Mouse (Mus musculus): Measurements from ENCODE around the gene Ptger1. TPM values are rescaled to one million over a fixed set of nuclear protein-coding genes. Genes with fewer than 3 reads are reported as not detected.
A peak's percentile ranks its signal among the peaks of the same experiment; 100 is the strongest.

The Ptger1 gene
- polyA plus RNA-seq, 1 experiment, result 0.78 TPM

DNA sequence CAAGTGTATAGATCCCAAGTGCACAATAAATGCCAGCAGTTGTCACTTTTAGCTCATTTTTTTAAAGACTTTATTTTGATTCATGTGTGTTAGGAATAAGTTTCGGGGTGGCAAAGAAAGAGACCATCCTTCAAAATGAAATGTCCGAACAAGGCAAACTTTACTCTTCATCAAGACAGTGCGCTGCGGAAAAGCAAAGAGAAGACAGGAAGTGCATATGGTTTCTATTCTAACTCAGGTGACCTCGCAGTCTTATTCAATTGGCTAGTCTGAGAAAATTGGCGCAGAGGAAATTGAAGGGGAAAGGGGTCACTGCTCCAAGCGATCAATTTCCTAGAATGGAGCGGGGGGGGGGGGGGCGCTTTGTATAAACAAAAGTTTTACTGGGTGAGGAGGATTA lies 33.1 kb downstream of the Ptger1 start:
- Histone ChIP-seq H3K79me2 (ENCODE audit: control insufficient read depth, insufficient read depth) (no peaks in the 10 kb centered on the region), H3ac (ENCODE audit: control insufficient read depth, insufficient read length) (no peak overlapping the region), H3K27me3 (ENCODE audit: control insufficient read depth, insufficient read depth, insufficient read length) (no peaks in the 10 kb centered on the region), H3K4me3 (peak overlapping the region; percentile 49), H3K4me2 (ENCODE audit: low read depth) (peak overlapping the region; percentile 79), H3K36me3 (ENCODE audit: control insufficient read depth, insufficient read depth) (no peaks in the 10 kb centered on the region)
- TF ChIP-seq CEBPB (IDR thresholded peaks at IDR 0.05; ENCODE audit: insufficient read depth, poor library complexity, severe bottlenecking) (no peak), TCF12 (IDR thresholded peaks at IDR 0.05; ENCODE audit: insufficient read depth, poor library complexity, severe bottlenecking) (no peak), POLR2A (IDR thresholded peaks at IDR 0.05; ENCODE audit: insufficient read length, low read depth) (no peak), MYOG (IDR thresholded peaks at IDR 0.05; ENCODE audit: control insufficient read depth in 1 of 3, insufficient read depth in 1 of 3, insufficient read length in 2 of 3, low read depth in 2 of 3) (no peak), MAX (IDR thresholded peaks at IDR 0.05; ENCODE audit: low read depth) (no peak), TCF3 (IDR thresholded peaks at IDR 0.05; ENCODE audit: insufficient read length, low read depth) (no peak), MYOD1 (IDR thresholded peaks at IDR 0.05; ENCODE audit: control insufficient read depth in 1 of 3, insufficient read length in 2 of 3, low read depth in 2 of 3) (no peak), USF1 (IDR thresholded peaks at IDR 0.05; ENCODE audit: low read depth) (no peak), E2F4 (IDR thresholded peaks at IDR 0.05; ENCODE audit: insufficient read depth) (no peak), REST (IDR thresholded peaks at IDR 0.05; ENCODE audit: insufficient read depth, insufficient read length) (no peak), SRF (IDR thresholded peaks at IDR 0.05; ENCODE audit: control insufficient read depth, insufficient read length, low read depth) (no peak), POLR2AphosphoS2 (IDR thresholded peaks at IDR 0.05; ENCODE audit: insufficient read length, low read depth) (no peak)

GRCm38 (mm10) chr8:83700423-83701085 lies 34.1 kb downstream of the Ptger1 start:
- Histone ChIP-seq H3K4me2 (ENCODE audit: low read depth) (no peak overlapping the region), H3K4me3 (no peak overlapping the region), H3K79me2 (ENCODE audit: control insufficient read depth, insufficient read depth) (no peaks in the 10 kb centered on the region), H3ac (ENCODE audit: control insufficient read depth, insufficient read length) (no peak overlapping the region), H3K36me3 (ENCODE audit: control insufficient read depth, insufficient read depth) (no peaks in the 10 kb centered on the region), H3K27me3 (ENCODE audit: control insufficient read depth, insufficient read depth, insufficient read length) (no peaks in the 10 kb centered on the region)
- TF ChIP-seq POLR2A (IDR thresholded peaks at IDR 0.05; ENCODE audit: insufficient read length, low read depth) (no peak), TCF12 (IDR thresholded peaks at IDR 0.05; ENCODE audit: insufficient read depth, poor library complexity, severe bottlenecking) (no peak), MYOD1 (IDR thresholded peaks at IDR 0.05; ENCODE audit: control insufficient read depth in 1 of 3, insufficient read length in 2 of 3, low read depth in 2 of 3) (no peak), SRF (IDR thresholded peaks at IDR 0.05; ENCODE audit: control insufficient read depth, insufficient read length, low read depth) (no peak), MAX (IDR thresholded peaks at IDR 0.05; ENCODE audit: low read depth) (no peak), USF1 (IDR thresholded peaks at IDR 0.05; ENCODE audit: low read depth) (no peak), MYOG (IDR thresholded peaks at IDR 0.05; ENCODE audit: control insufficient read depth in 1 of 3, insufficient read depth in 1 of 3, insufficient read length in 2 of 3, low read depth in 2 of 3) (no peak), REST (IDR thresholded peaks at IDR 0.05; ENCODE audit: insufficient read depth, insufficient read length) (no peak), E2F4 (IDR thresholded peaks at IDR 0.05; ENCODE audit: insufficient read depth) (no peak), CEBPB (IDR thresholded peaks at IDR 0.05; ENCODE audit: insufficient read depth, poor library complexity, severe bottlenecking) (no peak), POLR2AphosphoS2 (IDR thresholded peaks at IDR 0.05; ENCODE audit: insufficient read length, low read depth) (no peak), TCF3 (IDR thresholded peaks at IDR 0.05; ENCODE audit: insufficient read length, low read depth) (no peak)

- Histone ChIP-seq H3K27me3 (ENCODE audit: control insufficient read depth, insufficient read depth, insufficient read length) (no peaks in the 10 kb centered on the region), H3K79me2 (ENCODE audit: control insufficient read depth, insufficient read depth) (no peaks in the 10 kb centered on the region), H3ac (ENCODE audit: control insufficient read depth, insufficient read length) (no peak overlapping the region), H3K4me2 (ENCODE audit: low read depth) (no peak overlapping the region), H3K36me3 (ENCODE audit: control insufficient read depth, insufficient read depth) (no peaks in the 10 kb centered on the region), H3K4me3 (no peak overlapping the region)
- TF ChIP-seq USF1 (IDR thresholded peaks at IDR 0.05; ENCODE audit: low read depth) (no peak), CEBPB (IDR thresholded peaks at IDR 0.05; ENCODE audit: insufficient read depth, poor library complexity, severe bottlenecking) (no peak), E2F4 (IDR thresholded peaks at IDR 0.05; ENCODE audit: insufficient read depth) (no peak), MAX (IDR thresholded peaks at IDR 0.05; ENCODE audit: low read depth) (no peak), POLR2A (IDR thresholded peaks at IDR 0.05; ENCODE audit: insufficient read length, low read depth) (no peak), MYOD1 (IDR thresholded peaks at IDR 0.05; ENCODE audit: control insufficient read depth in 1 of 3, insufficient read length in 2 of 3, low read depth in 2 of 3) (no peak), TCF12 (IDR thresholded peaks at IDR 0.05; ENCODE audit: insufficient read depth, poor library complexity, severe bottlenecking) (no peak), SRF (IDR thresholded peaks at IDR 0.05; ENCODE audit: control insufficient read depth, insufficient read length, low read depth) (no peak), MYOG (IDR thresholded peaks at IDR 0.05; ENCODE audit: control insufficient read depth in 1 of 3, insufficient read depth in 1 of 3, insufficient read length in 2 of 3, low read depth in 2 of 3) (no peak), TCF3 (IDR thresholded peaks at IDR 0.05; ENCODE audit: insufficient read length, low read depth) (no peak), REST (IDR thresholded peaks at IDR 0.05; ENCODE audit: insufficient read depth, insufficient read length) (no peak), POLR2AphosphoS2 (IDR thresholded peaks at IDR 0.05; ENCODE audit: insufficient read length, low read depth) (no peak)
Measured at GRCm38 (mm10) chr8:83703426-83703825, 36.9 kb downstream of the Ptger1 start.

DNA sequence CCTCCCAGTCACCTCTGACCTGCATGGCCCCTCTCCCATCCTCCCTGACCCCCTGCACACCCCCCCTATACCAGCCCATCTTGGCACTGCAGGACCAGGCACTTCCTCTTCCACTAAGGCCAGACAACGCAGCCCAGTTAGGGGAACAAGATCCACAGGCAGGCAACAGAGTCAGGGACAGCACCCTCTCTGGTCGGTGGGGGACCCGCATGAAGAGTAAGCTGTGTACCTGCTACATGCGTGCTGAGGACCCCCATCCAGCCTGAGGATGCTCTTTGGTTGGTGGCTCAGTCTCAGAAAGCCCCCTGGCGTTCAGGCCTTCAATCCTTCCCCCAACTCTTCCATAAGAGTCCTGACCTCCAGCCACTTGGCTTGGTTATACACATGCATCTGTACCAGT lies 39.9 kb downstream of the Ptger1 start:
- no peak for TF ChIP-seq POLR2AphosphoS2 (IDR thresholded peaks at IDR 0.05; ENCODE audit: insufficient read length, low read depth)
- no peak for TF ChIP-seq CEBPB (IDR thresholded peaks at IDR 0.05; ENCODE audit: insufficient read depth, poor library complexity, severe bottlenecking)
- TF ChIP-seq REST (IDR thresholded peaks at IDR 0.05; ENCODE audit: insufficient read depth, insufficient read length), result no peak
- no peak for TF ChIP-seq SRF (IDR thresholded peaks at IDR 0.05; ENCODE audit: control insufficient read depth, insufficient read length, low read depth)
- TF ChIP-seq E2F4 (IDR thresholded peaks at IDR 0.05; ENCODE audit: insufficient read depth), result no peak
- TF ChIP-seq MAX (IDR thresholded peaks at IDR 0.05; ENCODE audit: low read depth), result no peak
- TF ChIP-seq MYOG (IDR thresholded peaks at IDR 0.05; ENCODE audit: control insufficient read depth in 1 of 3, insufficient read depth in 1 of 3, insufficient read length in 2 of 3, low read depth in 2 of 3), result no peak
- H3K36me3 ChIP-seq (ENCODE audit: control insufficient read depth, insufficient read depth), result no peaks in the 10 kb centered on the region
- no peaks in the 10 kb centered on the region for H3K27me3 ChIP-seq (ENCODE audit: control insufficient read depth, insufficient read depth, insufficient read length)
- no peaks in the 10 kb centered on the region for H3K79me2 ChIP-seq (ENCODE audit: control insufficient read depth, insufficient read depth)
- no peak overlapping the region for H3K4me3 ChIP-seq
- no peak overlapping the region for H3ac ChIP-seq (ENCODE audit: control insufficient read depth, insufficient read length)
- H3K4me2 ChIP-seq (ENCODE audit: low read depth), result no peak overlapping the region

All from myocyte (in vitro differentiated cells).